Mouse (Mus musculus) mesoderm, embryonic 11.5 days (tissue): ENCODE measurements around the gene Galnt14.

Experiments
- DNase-seq: peaks from one replicate; pipeline ENCODE4 v3.0.0-alpha.2; 2012; ENCODE audit warnings: low read depth, low spot score

Galnt14 gene

GRCm38 (mm10) chr17:73572440-73572839 lies 137.8 kb downstream of the Galnt14 start:
- DNase-seq = no peak

- no peak for DNase-seq
Measured at GRCm38 (mm10) chr17:73571961-73572360, 138.3 kb downstream of the Galnt14 start.

GRCm38 (mm10) chr17:73568204-73568603 lies 142.0 kb downstream of the Galnt14 start:
- DNase-seq = no peak

- no peak for DNase-seq
Measured at GRCm38 (mm10) chr17:73561149-73561548, 149.1 kb downstream of the Galnt14 start.

- no peak for DNase-seq
Measured at GRCm38 (mm10) chr17:73560208-73560784, 150.0 kb downstream of the Galnt14 start.

- no peak for DNase-seq
Measured at GRCm38 (mm10) chr17:73559498-73559897, 150.8 kb downstream of the Galnt14 start.

GRCm38 (mm10) chr17:73557101-73557500 lies 153.2 kb downstream of the Galnt14 start:
- no peak for DNase-seq

GRCm38 (mm10) chr17:73556436-73556835 lies 153.8 kb downstream of the Galnt14 start:
- DNase-seq = no peak

- DNase-seq = no peak
Measured at GRCm38 (mm10) chr17:73554668-73555067, 155.6 kb downstream of the Galnt14 start.

- DNase-seq = peak; percentile 43
Measured at GRCm38 (mm10) chr17:73548783-73549566, 161.3 kb downstream of the Galnt14 start.

GRCm38 (mm10) chr17:73548119-73548518 lies 162.1 kb downstream of the Galnt14 start:
- peak; percentile 51 for DNase-seq

GRCm38 (mm10) chr17:73547483-73547882 lies 162.8 kb downstream of the Galnt14 start:
- no peak for DNase-seq

GRCm38 (mm10) chr17:73541911-73542310 lies 168.3 kb downstream of the Galnt14 start:
- no peak for DNase-seq

GRCm38 (mm10) chr17:73541233-73541570 lies 169.1 kb downstream of the Galnt14 start:
- no peak for DNase-seq

- no peak for DNase-seq
Measured at GRCm38 (mm10) chr17:73540409-73541232, 169.6 kb downstream of the Galnt14 start.

- DNase-seq = no peak
Measured at GRCm38 (mm10) chr17:73531896-73532295, 178.4 kb downstream of the Galnt14 start.

GRCm38 (mm10) chr17:73522169-73522568 lies 188.1 kb downstream of the Galnt14 start:
- no peak for DNase-seq

GRCm38 (mm10) chr17:73519350-73519749 lies 190.9 kb downstream of the Galnt14 start:
- DNase-seq = no peak

- DNase-seq = no peak
Measured at GRCm38 (mm10) chr17:73518359-73518758, 191.9 kb downstream of the Galnt14 start.

- no peak for DNase-seq
Measured at GRCm38 (mm10) chr17:73515506-73515905, 194.7 kb downstream of the Galnt14 start.

GRCm38 (mm10) chr17:73514862-73515261 lies 195.4 kb downstream of the Galnt14 start:
- no peak for DNase-seq

- no peak for DNase-seq
Measured at GRCm38 (mm10) chr17:73514258-73514657, 196.0 kb downstream of the Galnt14 start.
